Mouse (Mus musculus) CH12.LX (cell line): ENCODE results near the gene Fbxl18. TPM values are rescaled to one million over a fixed set of nuclear protein-coding genes. Genes with fewer than 3 reads are reported as not detected.

Experiments
- DNase-seq: peaks from one replicate; pipeline ENCODE4 v3.0.0-alpha.2; 2013; ENCODE audit errors: extremely low read depth
- H3K27ac ChIP-seq: 2 replicates; pipeline ENCODE4 v1.5.1; 2012; ENCODE audit warnings: low read depth, mild to moderate bottlenecking, control low read depth, moderate library complexity; ENCODE audit not compliant: insufficient read depth
- H3K27me3 ChIP-seq: replicated peaks from 2 replicates; pipeline ENCODE3; 2012; ENCODE audit warnings: inconsistent platforms
- H3K36me3 ChIP-seq, 2 experiments: replicated peaks in 1 of 2; 2 replicates each; pipeline versions ENCODE3 to v1.6.1; 2012; ENCODE audit warnings: inconsistent platforms in 1 of 2, low read length in 1 of 2, mild to moderate bottlenecking in 1 of 2, mixed read lengths in 1 of 2, moderate library complexity in 1 of 2; ENCODE audit not compliant: control insufficient read depth in 1 of 2, insufficient read depth in 1 of 2
- H3K4me1 ChIP-seq, 2 experiments: 2 replicates each; pipeline ENCODE4 v1.6.1; 2012; ENCODE audit warnings: inconsistent platforms in 1 of 2, moderate library complexity in 1 of 2; ENCODE audit not compliant: insufficient read depth in 2 of 2, control insufficient read depth in 1 of 2
- H3K4me2 ChIP-seq: 2 replicates; pipeline ENCODE4 v1.6.1; 2012; ENCODE audit warnings: low read depth, mild to moderate bottlenecking, control low read depth; ENCODE audit not compliant: poor library complexity, insufficient read depth, severe bottlenecking
- H3K4me3 ChIP-seq, 3 experiments: fragments of 150-350 bp in 1 of 3; sonication (generic) in 1 of 3; replicated peaks in 1 of 3; 2 replicates each; pipeline versions ENCODE3 to v1.5.1; 2011 to 2012; ENCODE audit warnings: low read depth in 2 of 3, low read length in 2 of 3, mild to moderate bottlenecking in 2 of 3, moderate library complexity in 2 of 3, control low read depth in 1 of 3, improper control_type of control experiment in 1 of 3, inconsistent platforms in 1 of 3, mixed read lengths in 1 of 3; ENCODE audit not compliant: poor library complexity in 1 of 3
- H3K79me2 ChIP-seq: replicated peaks from 2 replicates; pipeline ENCODE4 v1.6.1; 2012; ENCODE audit warnings: mild to moderate bottlenecking, moderate library complexity; ENCODE audit not compliant: control insufficient read depth, poor library complexity, insufficient read depth, severe bottlenecking; ENCODE audit errors: extremely low read depth
- H3K9ac ChIP-seq: 2 replicates; pipeline ENCODE4 v1.6.1; 2012; ENCODE audit warnings: low read depth, mild to moderate bottlenecking, control low read depth, moderate library complexity; ENCODE audit not compliant: insufficient read depth
- H3K9me3 ChIP-seq: replicated peaks from 2 replicates; pipeline ENCODE3; 2012; ENCODE audit warnings: low read length, inconsistent platforms, mixed read lengths
- BHLHE40 ChIP-seq: IDR thresholded peaks from 2 replicates; pipeline ENCODE4 v1.6.1; 2011; ENCODE audit warnings: mild to moderate bottlenecking, low read depth, low read length, improper control_type of control experiment
- CHD1 ChIP-seq: IDR thresholded peaks from 2 replicates; pipeline ENCODE4 v1.6.1; 2012; ENCODE audit warnings: low read depth, low read length, improper control_type of control experiment, inconsistent platforms
- CHD2 ChIP-seq: IDR thresholded peaks from 2 replicates; pipeline ENCODE4 v1.6.1; 2011; ENCODE audit warnings: low read length, improper control_type of control experiment
- CTCF ChIP-seq, 2 experiments: IDR thresholded peaks in 1 of 2; conservative IDR thresholded peaks in 1 of 2; 2 replicates each; pipeline ENCODE4 v1.5.1; 2011 to 2012; ENCODE audit warnings: low read depth in 2 of 2, low read length in 2 of 2, improper control_type of control experiment in 1 of 2, inconsistent platforms in 1 of 2, mild to moderate bottlenecking in 1 of 2, moderate library complexity in 1 of 2
- E2F4 ChIP-seq: IDR thresholded peaks from 2 replicates; pipeline ENCODE4 v1.6.1; 2011; ENCODE audit warnings: low read depth, low read length, improper control_type of control experiment; ENCODE audit not compliant: insufficient replicate concordance
- ELF1 ChIP-seq: IDR thresholded peaks from 2 replicates; pipeline ENCODE4 v1.6.1; 2014; ENCODE audit warnings: low read depth, mild to moderate bottlenecking, inconsistent platforms, low read length, improper control_type of control experiment
- EP300 ChIP-seq: IDR thresholded peaks from 2 replicates; pipeline ENCODE4 v1.6.1; 2011; ENCODE audit warnings: low read length, improper control_type of control experiment
- ETS1 ChIP-seq: conservative IDR thresholded peaks from 2 replicates; pipeline ENCODE4 v1.6.1; 2012; ENCODE audit warnings: low read depth, mild to moderate bottlenecking, inconsistent platforms, low read length, improper control_type of control experiment, moderate library complexity
- GABPA ChIP-seq: IDR thresholded peaks from 2 replicates; pipeline ENCODE4 v1.6.1; 2012; ENCODE audit warnings: low read depth, low read length, improper control_type of control experiment, inconsistent platforms; ENCODE audit not compliant: insufficient replicate concordance
- HCFC1 ChIP-seq: IDR thresholded peaks from 2 replicates; pipeline ENCODE4 v1.6.1; 2012; ENCODE audit warnings: low read depth, mild to moderate bottlenecking, inconsistent platforms, low read length, improper control_type of control experiment
- IRF4 ChIP-seq: IDR thresholded peaks from 2 replicates; pipeline ENCODE4 v1.6.1; 2014; ENCODE audit warnings: low read depth, mild to moderate bottlenecking, inconsistent platforms, low read length, improper control_type of control experiment
- JUN ChIP-seq: IDR thresholded peaks from 2 replicates; pipeline ENCODE4 v1.6.1; 2011; ENCODE audit warnings: low read depth, mild to moderate bottlenecking, low read length, improper control_type of control experiment, moderate library complexity; ENCODE audit not compliant: insufficient read depth
- JUND ChIP-seq: conservative IDR thresholded peaks from 2 replicates; pipeline ENCODE4 v1.6.1; 2011; ENCODE audit warnings: low read depth, low read length, improper control_type of control experiment
- KAT2A ChIP-seq: IDR thresholded peaks from 2 replicates; pipeline ENCODE4 v1.6.1; 2012; ENCODE audit warnings: low read length, improper control_type of control experiment, inconsistent platforms; ENCODE audit not compliant: insufficient replicate concordance
- MAFK ChIP-seq: IDR thresholded peaks from 2 replicates; pipeline ENCODE4 v1.6.1; 2011; ENCODE audit warnings: low read length, improper control_type of control experiment; ENCODE audit not compliant: insufficient replicate concordance
- MAX ChIP-seq: IDR thresholded peaks from 2 replicates; pipeline ENCODE4 v1.6.1; 2011; ENCODE audit warnings: low read length, improper control_type of control experiment
- MAZ ChIP-seq: IDR thresholded peaks from 2 replicates; pipeline ENCODE4 v1.6.1; 2012; ENCODE audit warnings: low read depth, mild to moderate bottlenecking, inconsistent platforms, low read length, improper control_type of control experiment, moderate library complexity
- MEF2A ChIP-seq: IDR thresholded peaks from 2 replicates; pipeline ENCODE4 v1.6.1; 2014; ENCODE audit warnings: low read depth, mild to moderate bottlenecking, inconsistent platforms, low read length, improper control_type of control experiment, borderline replicate concordance
- MXI1 ChIP-seq: IDR thresholded peaks from 2 replicates; pipeline ENCODE4 v1.6.1; 2011; ENCODE audit warnings: mild to moderate bottlenecking, low read depth, low read length, improper control_type of control experiment
- MYC ChIP-seq: IDR thresholded peaks from 2 replicates; pipeline ENCODE4 v1.6.1; 2011; ENCODE audit warnings: low read depth, mild to moderate bottlenecking, improper control_type of control experiment, low read length
- NELFE ChIP-seq: IDR thresholded peaks from 2 replicates; pipeline ENCODE4 v1.6.1; 2011; ENCODE audit warnings: low read depth, low read length, improper control_type of control experiment
- NRF1 ChIP-seq: IDR thresholded peaks from 2 replicates; pipeline ENCODE4 v1.6.1; 2014; ENCODE audit warnings: low read depth, mild to moderate bottlenecking, inconsistent platforms, low read length, improper control_type of control experiment, moderate library complexity
- PAX5 ChIP-seq: IDR thresholded peaks from 2 replicates; pipeline ENCODE4 v1.6.1; 2012; ENCODE audit warnings: low read length, inconsistent platforms, mixed read lengths
- POLR2A ChIP-seq: IDR thresholded peaks from 2 replicates; pipeline ENCODE4 v1.6.1; 2011; ENCODE audit warnings: low read depth, mild to moderate bottlenecking, improper control_type of control experiment, low read length
- POLR2AphosphoS2 ChIP-seq: IDR thresholded peaks from 2 replicates; pipeline ENCODE4 v1.6.1; 2011; ENCODE audit warnings: low read depth, low read length, improper control_type of control experiment
- RAD21 ChIP-seq: IDR thresholded peaks from 2 replicates; pipeline ENCODE4 v1.6.1; 2011; ENCODE audit warnings: low read depth, mild to moderate bottlenecking, low read length, improper control_type of control experiment, moderate library complexity
- RCOR1 ChIP-seq: conservative IDR thresholded peaks from 2 replicates; pipeline ENCODE4 v1.6.1; 2012; ENCODE audit warnings: low read depth, mild to moderate bottlenecking, inconsistent platforms, low read length, improper control_type of control experiment
- SIN3A ChIP-seq: IDR thresholded peaks from 2 replicates; pipeline ENCODE4 v1.6.1; 2012; ENCODE audit warnings: low read length, improper control_type of control experiment, inconsistent platforms
- SMC3 ChIP-seq: IDR thresholded peaks from 2 replicates; pipeline ENCODE4 v1.6.1; 2011; ENCODE audit warnings: low read depth, low read length, improper control_type of control experiment
- TBP ChIP-seq: conservative IDR thresholded peaks from 2 replicates; pipeline ENCODE4 v1.6.1; 2011; ENCODE audit warnings: low read depth, low read length, improper control_type of control experiment
- TCF12 ChIP-seq: IDR thresholded peaks from 2 replicates; pipeline ENCODE4 v1.6.1; 2014; ENCODE audit warnings: low read depth, mild to moderate bottlenecking, inconsistent platforms, low read length, improper control_type of control experiment
- UBTF ChIP-seq: IDR thresholded peaks from 2 replicates; pipeline ENCODE4 v1.6.1; 2012; ENCODE audit warnings: low read depth, mild to moderate bottlenecking, inconsistent platforms, low read length, improper control_type of control experiment, moderate library complexity
- USF1 ChIP-seq: IDR thresholded peaks from 2 replicates; pipeline ENCODE4 v1.6.1; 2014; ENCODE audit warnings: low read depth, mild to moderate bottlenecking, inconsistent platforms, low read length, improper control_type of control experiment
- USF2 ChIP-seq: conservative IDR thresholded peaks from 2 replicates; pipeline ENCODE4 v1.6.1; 2011; ENCODE audit warnings: low read depth, low read length, improper control_type of control experiment
- ZC3H11A ChIP-seq: IDR thresholded peaks from 2 replicates; pipeline ENCODE4 v1.6.1; 2012; ENCODE audit warnings: low read depth, mild to moderate bottlenecking, inconsistent platforms, low read length, improper control_type of control experiment
- ZKSCAN1 ChIP-seq: IDR thresholded peaks from 2 replicates; pipeline ENCODE4 v1.6.1; 2012; ENCODE audit warnings: low read depth, inconsistent platforms, low read length, improper control_type of control experiment, borderline replicate concordance
- ZMIZ1 ChIP-seq: IDR thresholded peaks from 2 replicates; pipeline ENCODE4 v1.6.1; 2012; ENCODE audit warnings: low read depth, mild to moderate bottlenecking, inconsistent platforms, low read length, improper control_type of control experiment
- ZNF384 ChIP-seq: IDR thresholded peaks from 2 replicates; pipeline ENCODE4 v1.6.1; 2012; ENCODE audit warnings: low read depth, low read length, improper control_type of control experiment, inconsistent platforms
- dilution Hi-C: fragments of 300-500 bp; cut with MboI; formaldehyde crosslinking; loops from 2 replicates; pipeline ENCODE4 v1.14.3; 2020; ENCODE audit warnings: low sequenced_read_pairs; ENCODE audit not compliant: extremely low pct_unique_long_range_greater_than_20kb, extremely low pct_ligation_motif_present
- in situ Hi-C: fragments of 300-500 bp; cut with MboI; formaldehyde crosslinking; loops from 3 replicates; pipeline ENCODE4 v1.14.3; 2019; ENCODE audit warnings: low sequenced_read_pairs, low pct_ligation_motif_present, low pct_unique_long_range_greater_than_20kb, mixed read lengths
- polyA plus RNA-seq: library from polyadenylated mRNA; unstranded; fragments of >175 nt; gene quantifications from 2 replicates; pipeline ENCODE4 v1.2.1, GENCODE M21; 2012; ENCODE audit warnings: low read depth; ENCODE audit not compliant: insufficient read length
- total RNA-seq, 2 experiments: library from RNA; depleted of rRNA; stranded (reverse); fragments of 300-350 nt in 1 of 2; fragments of >200 nt in 1 of 2; gene quantifications; 2 replicates each; pipeline ENCODE4 v1.2.3; 2012 to 2014

Gene Fbxl18
- total RNA-seq (2012; rRNA removed) (5.0 and 6.4 TPM in 2 replicates), total RNA-seq (2014; rRNA removed) (2.3 and 3.7 TPM in 2 replicates), polyA plus RNA-seq (5.0 and 5.5 TPM in 2 replicates)

- Histone ChIP-seq H3K79me2 (no peaks in the 10 kb centered on the region; the same call in 1 of the 2 replicates), H3K9me3 (no peaks in the 10 kb centered on the region), H3K4me3 (peak within 1 kb of the TSS; percentile 87 to 99 (median 93)), H3K4me2 (peak within 1 kb of the TSS; percentile 91), H3K27me3 (no peaks in the 10 kb centered on the region), H3K36me3 (peaks cover 7 to 26% of the 10 kb centered on the region in 2 experiments), H3K27ac (peak within 1 kb of the TSS; percentile 30; the same call in 1 of the 2 replicates), H3K4me1 (peaks cover 8 to 29% of the 10 kb centered on the region in 2 experiments), H3K9ac (peak within 1 kb of the TSS; percentile 78)
- TF ChIP-seq SMC3: no peak
- no peak for TF ChIP-seq ETS1
- peak; percentile 96; the same call in 1 of the 2 replicates for TF ChIP-seq KAT2A
- TF ChIP-seq CHD2: no peak
- peak; percentile 58 for TF ChIP-seq MYC
- TF ChIP-seq MEF2A: no peak; the same call in 1 of the 2 replicates
- peak; percentile 98 for TF ChIP-seq HCFC1
- TF ChIP-seq MAFK: no peak
- TF ChIP-seq EP300: no peak
- TF ChIP-seq ZMIZ1: 0 out of 2 replicates have a peak, but pooled peaks have one; percentile 35
- peak; percentile 47 for TF ChIP-seq MAX
- TF ChIP-seq ZC3H11A: no peak
- TF ChIP-seq CTCF (conservative IDR thresholded peaks at IDR 0.05 in 1 of 2, IDR thresholded peaks at IDR 0.05 in 1 of 2; ENCODE audit: low read depth in 2 of 2, low read length in 2 of 2): no peak
- TF ChIP-seq MAZ: no peak
- no peak for TF ChIP-seq CHD1
- TF ChIP-seq NRF1: peak; percentile 69
- TF ChIP-seq BHLHE40: peak; percentile 49; the same call in 1 of the 2 replicates
- TF ChIP-seq ELF1: peak; percentile 74
- TF ChIP-seq PAX5: no peak
- peak; percentile 76 for TF ChIP-seq NELFE
- TF ChIP-seq JUN: no peak
- TF ChIP-seq TCF12: peak; percentile 72
- no peak for TF ChIP-seq E2F4
- TF ChIP-seq ZKSCAN1: no peak
- no peak for TF ChIP-seq RCOR1
- peak; percentile 34; the same call in 1 of the 2 replicates for TF ChIP-seq IRF4
- no peak for TF ChIP-seq USF1
- TF ChIP-seq POLR2AphosphoS2: no peak
- peak; percentile 94 for TF ChIP-seq SIN3A
- no peak for TF ChIP-seq JUND
- peak; percentile 74; the same call in 1 of the 2 replicates for TF ChIP-seq GABPA
- TF ChIP-seq RAD21: no peak
- no peak for TF ChIP-seq ZNF384
- TF ChIP-seq TBP: peak; percentile 65; the same call in 1 of the 2 replicates
- peak; percentile 82 for TF ChIP-seq MXI1
- no peak for TF ChIP-seq UBTF
- TF ChIP-seq POLR2A: peak; percentile 85
- TF ChIP-seq USF2: no peak
- in situ Hi-C loops (no loop called here), dilution Hi-C loops (no loop called here)
- peak; percentile 88 for DNase-seq
These were observed at the start of gene Fbxl18 for GRCm38 (mm10) chr5:142894918-142895613. Gene Fbxl18 (minus strand): TSS chr5:142895421.
